Mouse (Mus musculus): Measurements from ENCODE around the gene BC035044. TPM values are rescaled to one million over a fixed set of nuclear protein-coding genes. Genes with fewer than 3 reads are reported as not detected.
"Not testable (repeated sequence)": the region's sequence is repeated elsewhere in the genome, so short reads cannot be mapped to it uniquely, and the experiment has no call there.

The BC035044 gene
- total RNA-seq, 2 experiments from 2014 or later: 231 to 296 TPM

DNA sequence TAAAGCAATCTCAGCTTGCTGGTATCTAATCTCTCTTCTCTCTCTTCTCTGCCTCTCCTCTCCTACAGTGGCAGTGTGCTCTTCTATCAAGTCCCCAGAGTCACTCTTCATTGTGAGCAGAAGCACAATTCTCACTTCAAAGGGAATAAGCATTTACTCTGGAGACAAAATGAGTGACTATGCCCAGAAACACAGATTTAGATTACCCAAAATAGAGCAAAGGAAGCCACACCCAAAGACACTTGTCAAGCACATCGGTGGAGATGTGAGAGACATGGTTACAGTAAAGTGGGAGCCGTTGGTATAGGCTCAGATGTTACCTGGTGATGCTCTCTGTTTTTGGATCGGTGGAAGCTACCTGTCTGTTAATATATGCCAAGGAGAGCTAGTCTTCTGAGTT lies 38.2 kb downstream of the BC035044 start:
- no peak for ATAC-seq (replicated peaks; ENCODE audit: poor library complexity, severe bottlenecking)

GRCm38 (mm10) chr6:128851151-128851550 lies 39.8 kb downstream of the BC035044 start:
- peak; percentile 18; the same call in 1 of the 2 replicates for ATAC-seq (replicated peaks; ENCODE audit: poor library complexity, severe bottlenecking)

DNA sequence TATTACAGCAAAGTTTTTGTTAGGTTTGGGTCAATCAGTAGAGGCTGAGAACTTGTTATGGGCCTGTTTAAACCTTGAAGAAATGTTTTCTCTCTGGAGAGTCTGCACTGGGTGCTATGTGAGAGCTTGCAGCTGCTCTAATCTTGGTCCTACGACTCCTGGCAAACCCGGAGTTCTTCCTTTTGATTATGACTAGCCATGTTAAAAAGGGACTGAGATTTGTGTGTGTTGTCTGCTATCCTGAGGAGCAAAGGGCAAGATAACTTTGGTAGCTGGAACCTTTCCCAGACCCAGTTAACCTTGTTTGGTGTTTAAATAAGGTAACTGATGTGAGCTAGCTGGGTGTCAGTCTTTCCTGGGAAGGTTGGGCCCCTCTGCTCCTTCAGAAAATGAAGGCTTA lies 40.3 kb downstream of the BC035044 start:
- no peak for ATAC-seq (replicated peaks; ENCODE audit: poor library complexity, severe bottlenecking)

- ATAC-seq (replicated peaks; ENCODE audit: poor library complexity, severe bottlenecking): peak; percentile 20
Observed at GRCm38 (mm10) chr6:128849902-128850301, 41.0 kb downstream of the BC035044 start.

GRCm38 (mm10) chr6:128847401-128847800 lies 43.5 kb downstream of the BC035044 start:
- no peak for ATAC-seq (replicated peaks; ENCODE audit: poor library complexity, severe bottlenecking)

- no peak for ATAC-seq (replicated peaks; ENCODE audit: poor library complexity, severe bottlenecking)
Observed at GRCm38 (mm10) chr6:128845998-128846542, 44.9 kb downstream of the BC035044 start.

GRCm38 (mm10) chr6:128845319-128845979 lies 45.5 kb downstream of the BC035044 start:
- ATAC-seq (replicated peaks; ENCODE audit: poor library complexity, severe bottlenecking): peak; percentile 52

DNA sequence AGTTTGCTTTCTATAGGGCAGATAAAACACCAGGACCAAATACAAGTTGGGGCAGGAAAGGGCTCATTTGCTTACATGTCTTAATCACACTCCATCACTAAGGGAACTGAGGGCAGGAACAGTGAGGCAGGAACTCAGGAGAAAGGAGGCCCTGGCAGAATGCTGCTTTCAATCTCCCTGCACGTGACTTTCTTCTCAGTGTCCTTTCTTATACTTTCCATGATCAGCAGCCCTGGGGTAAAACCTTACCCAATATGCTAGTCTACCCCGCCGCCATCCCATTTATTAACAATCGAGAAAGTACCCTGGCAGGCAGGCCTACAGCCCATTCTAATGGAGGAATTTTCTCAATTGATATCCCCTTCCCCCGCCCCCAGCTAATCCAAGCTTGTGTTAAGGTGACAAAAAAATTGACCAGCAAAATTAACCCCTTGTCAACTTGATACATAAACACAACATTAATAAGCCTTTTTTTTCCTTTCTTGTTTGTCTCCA lies 46.3 kb downstream of the BC035044 start:
- no peak for ATAC-seq (replicated peaks; ENCODE audit: poor library complexity, severe bottlenecking)

DNA sequence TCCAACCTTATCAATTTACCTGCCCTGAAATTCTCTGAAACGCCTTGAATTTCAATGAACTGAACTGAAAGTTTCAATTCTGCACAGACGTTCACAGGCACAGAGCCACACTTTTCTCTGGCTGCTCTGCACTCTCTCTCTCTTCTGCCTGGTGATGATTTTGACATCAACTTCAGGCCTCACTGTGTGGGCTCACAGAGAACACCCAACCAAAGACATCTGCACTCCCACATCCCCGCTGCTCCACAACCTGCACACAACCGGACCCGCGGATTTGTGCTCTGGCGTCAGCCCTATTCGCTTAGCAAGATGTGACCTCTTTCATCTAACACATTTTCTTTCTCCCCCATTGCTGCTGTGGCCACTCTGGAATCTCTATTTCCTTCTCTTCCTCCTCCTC lies 46.8 kb downstream of the BC035044 start:
- ATAC-seq (replicated peaks; ENCODE audit: poor library complexity, severe bottlenecking): peak; percentile 6; the same call in 1 of the 2 replicates

- peak; percentile 30 for ATAC-seq (replicated peaks; ENCODE audit: poor library complexity, severe bottlenecking)
Observed at GRCm38 (mm10) chr6:128843479-128843992, 47.4 kb downstream of the BC035044 start.

- ATAC-seq (replicated peaks; ENCODE audit: poor library complexity, severe bottlenecking): peak; percentile 42
Observed at GRCm38 (mm10) chr6:128842945-128843478, 47.9 kb downstream of the BC035044 start.

GRCm38 (mm10) chr6:128842356-128842944 lies 48.5 kb downstream of the BC035044 start:
- ATAC-seq (replicated peaks; ENCODE audit: poor library complexity, severe bottlenecking): no peak

GRCm38 (mm10) chr6:128841327-128842089 lies 49.4 kb downstream of the BC035044 start:
- ATAC-seq (replicated peaks; ENCODE audit: poor library complexity, severe bottlenecking): no peak

DNA sequence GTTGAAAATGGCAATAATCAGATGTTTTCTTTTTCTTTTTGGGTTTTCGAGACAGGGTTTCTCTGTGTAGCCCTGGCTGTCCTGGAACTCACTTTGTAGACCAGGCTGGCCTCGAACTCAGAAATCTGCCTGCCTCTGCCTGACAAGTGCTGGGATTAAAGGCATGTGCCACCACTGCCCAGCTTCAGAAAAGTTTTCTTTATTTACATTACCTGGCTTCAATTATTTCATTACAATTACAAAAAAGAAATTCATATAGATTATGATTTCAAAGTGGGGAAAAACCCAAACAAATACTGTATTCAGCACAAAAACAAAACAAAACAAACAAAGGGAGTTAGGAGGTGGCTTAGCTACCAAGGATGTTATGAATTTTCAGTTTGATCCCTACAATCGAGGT lies 50.3 kb downstream of the BC035044 start:
- not testable (repeated sequence) for ATAC-seq (replicated peaks; ENCODE audit: poor library complexity, severe bottlenecking)

DNA sequence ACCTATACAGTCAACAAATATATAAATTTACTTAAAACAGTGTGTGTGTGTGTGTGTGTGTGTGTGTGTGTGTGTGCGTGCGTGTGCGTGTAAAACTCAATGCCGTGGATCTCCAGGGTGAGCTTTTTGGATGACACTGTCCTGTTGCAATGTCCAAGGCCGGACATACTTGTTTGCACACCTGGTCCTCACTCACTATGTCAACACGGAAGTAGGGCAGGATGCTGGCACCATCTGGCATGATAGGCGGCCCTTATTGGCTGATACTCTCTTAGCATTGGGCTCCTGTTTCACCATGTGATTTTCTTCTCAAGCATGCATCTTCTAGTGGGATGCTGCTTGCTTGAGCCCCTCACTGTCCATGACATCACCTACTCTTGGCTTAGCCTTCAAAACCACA lies 51.0 kb downstream of the BC035044 start:
- ATAC-seq (replicated peaks; ENCODE audit: poor library complexity, severe bottlenecking): no peak

- ATAC-seq (replicated peaks; ENCODE audit: poor library complexity, severe bottlenecking): peak; percentile 40
Observed at GRCm38 (mm10) chr6:128839266-128839771, 51.6 kb downstream of the BC035044 start.

GRCm38 (mm10) chr6:128838342-128839265 lies 52.3 kb downstream of the BC035044 start:
- peak; percentile 15 for ATAC-seq (replicated peaks; ENCODE audit: poor library complexity, severe bottlenecking)

GRCm38 (mm10) chr6:128837454-128838341 lies 53.2 kb downstream of the BC035044 start:
- ATAC-seq (replicated peaks; ENCODE audit: poor library complexity, severe bottlenecking): no peak
